Mouse (Mus musculus) CH12.LX (cell line): ENCODE measurements around the gene Rpp30. TPM values are rescaled to one million over a fixed set of nuclear protein-coding genes. Genes with fewer than 3 reads are reported as not detected.

Source experiments
- DNase-seq: peaks from one replicate; pipeline ENCODE4 v3.0.0-alpha.2; 2013; ENCODE audit errors: extremely low read depth
- H3K27ac ChIP-seq: 2 replicates; pipeline ENCODE4 v1.5.1; 2012; ENCODE audit warnings: low read depth, mild to moderate bottlenecking, control low read depth, moderate library complexity; ENCODE audit not compliant: insufficient read depth
- H3K27me3 ChIP-seq: replicated peaks from 2 replicates; pipeline ENCODE3; 2012; ENCODE audit warnings: inconsistent platforms
- H3K36me3 ChIP-seq, 2 experiments: replicated peaks in 1 of 2; 2 replicates each; pipeline versions ENCODE3 to v1.6.1; 2012; ENCODE audit warnings: inconsistent platforms in 1 of 2, low read length in 1 of 2, mild to moderate bottlenecking in 1 of 2, mixed read lengths in 1 of 2, moderate library complexity in 1 of 2; ENCODE audit not compliant: control insufficient read depth in 1 of 2, insufficient read depth in 1 of 2
- H3K4me1 ChIP-seq, 2 experiments: 2 replicates each; pipeline ENCODE4 v1.6.1; 2012; ENCODE audit warnings: inconsistent platforms in 1 of 2, moderate library complexity in 1 of 2; ENCODE audit not compliant: insufficient read depth in 2 of 2, control insufficient read depth in 1 of 2
- H3K4me2 ChIP-seq: 2 replicates; pipeline ENCODE4 v1.6.1; 2012; ENCODE audit warnings: low read depth, mild to moderate bottlenecking, control low read depth; ENCODE audit not compliant: poor library complexity, insufficient read depth, severe bottlenecking
- H3K4me3 ChIP-seq, 3 experiments: fragments of 150-350 bp in 1 of 3; sonication (generic) in 1 of 3; replicated peaks in 1 of 3; 2 replicates each; pipeline versions ENCODE3 to v1.5.1; 2011 to 2012; ENCODE audit warnings: low read depth in 2 of 3, low read length in 2 of 3, mild to moderate bottlenecking in 2 of 3, moderate library complexity in 2 of 3, control low read depth in 1 of 3, improper control_type of control experiment in 1 of 3, inconsistent platforms in 1 of 3, mixed read lengths in 1 of 3; ENCODE audit not compliant: poor library complexity in 1 of 3
- H3K79me2 ChIP-seq: replicated peaks from 2 replicates; pipeline ENCODE4 v1.6.1; 2012; ENCODE audit warnings: mild to moderate bottlenecking, moderate library complexity; ENCODE audit not compliant: control insufficient read depth, poor library complexity, insufficient read depth, severe bottlenecking; ENCODE audit errors: extremely low read depth
- H3K9ac ChIP-seq: 2 replicates; pipeline ENCODE4 v1.6.1; 2012; ENCODE audit warnings: low read depth, mild to moderate bottlenecking, control low read depth, moderate library complexity; ENCODE audit not compliant: insufficient read depth
- H3K9me3 ChIP-seq: replicated peaks from 2 replicates; pipeline ENCODE3; 2012; ENCODE audit warnings: low read length, inconsistent platforms, mixed read lengths
- BHLHE40 ChIP-seq: IDR thresholded peaks from 2 replicates; pipeline ENCODE4 v1.6.1; 2011; ENCODE audit warnings: mild to moderate bottlenecking, low read depth, low read length, improper control_type of control experiment
- CHD1 ChIP-seq: IDR thresholded peaks from 2 replicates; pipeline ENCODE4 v1.6.1; 2012; ENCODE audit warnings: low read depth, low read length, improper control_type of control experiment, inconsistent platforms
- E2F4 ChIP-seq: IDR thresholded peaks from 2 replicates; pipeline ENCODE4 v1.6.1; 2011; ENCODE audit warnings: low read depth, low read length, improper control_type of control experiment; ENCODE audit not compliant: insufficient replicate concordance
- EP300 ChIP-seq: IDR thresholded peaks from 2 replicates; pipeline ENCODE4 v1.6.1; 2011; ENCODE audit warnings: low read length, improper control_type of control experiment
- ETS1 ChIP-seq: conservative IDR thresholded peaks from 2 replicates; pipeline ENCODE4 v1.6.1; 2012; ENCODE audit warnings: low read depth, mild to moderate bottlenecking, inconsistent platforms, low read length, improper control_type of control experiment, moderate library complexity
- GABPA ChIP-seq: IDR thresholded peaks from 2 replicates; pipeline ENCODE4 v1.6.1; 2012; ENCODE audit warnings: low read depth, low read length, improper control_type of control experiment, inconsistent platforms; ENCODE audit not compliant: insufficient replicate concordance
- IRF4 ChIP-seq: IDR thresholded peaks from 2 replicates; pipeline ENCODE4 v1.6.1; 2014; ENCODE audit warnings: low read depth, mild to moderate bottlenecking, inconsistent platforms, low read length, improper control_type of control experiment
- JUN ChIP-seq: IDR thresholded peaks from 2 replicates; pipeline ENCODE4 v1.6.1; 2011; ENCODE audit warnings: low read depth, mild to moderate bottlenecking, low read length, improper control_type of control experiment, moderate library complexity; ENCODE audit not compliant: insufficient read depth
- KAT2A ChIP-seq: IDR thresholded peaks from 2 replicates; pipeline ENCODE4 v1.6.1; 2012; ENCODE audit warnings: low read length, improper control_type of control experiment, inconsistent platforms; ENCODE audit not compliant: insufficient replicate concordance
- MAFK ChIP-seq: IDR thresholded peaks from 2 replicates; pipeline ENCODE4 v1.6.1; 2011; ENCODE audit warnings: low read length, improper control_type of control experiment; ENCODE audit not compliant: insufficient replicate concordance
- MAX ChIP-seq: IDR thresholded peaks from 2 replicates; pipeline ENCODE4 v1.6.1; 2011; ENCODE audit warnings: low read length, improper control_type of control experiment
- MAZ ChIP-seq: IDR thresholded peaks from 2 replicates; pipeline ENCODE4 v1.6.1; 2012; ENCODE audit warnings: low read depth, mild to moderate bottlenecking, inconsistent platforms, low read length, improper control_type of control experiment, moderate library complexity
- NELFE ChIP-seq: IDR thresholded peaks from 2 replicates; pipeline ENCODE4 v1.6.1; 2011; ENCODE audit warnings: low read depth, low read length, improper control_type of control experiment
- NRF1 ChIP-seq: IDR thresholded peaks from 2 replicates; pipeline ENCODE4 v1.6.1; 2014; ENCODE audit warnings: low read depth, mild to moderate bottlenecking, inconsistent platforms, low read length, improper control_type of control experiment, moderate library complexity
- POLR2A ChIP-seq: IDR thresholded peaks from 2 replicates; pipeline ENCODE4 v1.6.1; 2011; ENCODE audit warnings: low read depth, mild to moderate bottlenecking, improper control_type of control experiment, low read length
- RAD21 ChIP-seq: IDR thresholded peaks from 2 replicates; pipeline ENCODE4 v1.6.1; 2011; ENCODE audit warnings: low read depth, mild to moderate bottlenecking, low read length, improper control_type of control experiment, moderate library complexity
- SIN3A ChIP-seq: IDR thresholded peaks from 2 replicates; pipeline ENCODE4 v1.6.1; 2012; ENCODE audit warnings: low read length, improper control_type of control experiment, inconsistent platforms
- TBP ChIP-seq: conservative IDR thresholded peaks from 2 replicates; pipeline ENCODE4 v1.6.1; 2011; ENCODE audit warnings: low read depth, low read length, improper control_type of control experiment
- USF1 ChIP-seq: IDR thresholded peaks from 2 replicates; pipeline ENCODE4 v1.6.1; 2014; ENCODE audit warnings: low read depth, mild to moderate bottlenecking, inconsistent platforms, low read length, improper control_type of control experiment
- USF2 ChIP-seq: conservative IDR thresholded peaks from 2 replicates; pipeline ENCODE4 v1.6.1; 2011; ENCODE audit warnings: low read depth, low read length, improper control_type of control experiment
- ZC3H11A ChIP-seq: IDR thresholded peaks from 2 replicates; pipeline ENCODE4 v1.6.1; 2012; ENCODE audit warnings: low read depth, mild to moderate bottlenecking, inconsistent platforms, low read length, improper control_type of control experiment
- dilution Hi-C: fragments of 300-500 bp; cut with MboI; formaldehyde crosslinking; loops from 2 replicates; pipeline ENCODE4 v1.14.3; 2020; ENCODE audit warnings: low sequenced_read_pairs; ENCODE audit not compliant: extremely low pct_unique_long_range_greater_than_20kb, extremely low pct_ligation_motif_present
- in situ Hi-C: fragments of 300-500 bp; cut with MboI; formaldehyde crosslinking; loops from 3 replicates; pipeline ENCODE4 v1.14.3; 2019; ENCODE audit warnings: low sequenced_read_pairs, low pct_ligation_motif_present, low pct_unique_long_range_greater_than_20kb, mixed read lengths
- polyA plus RNA-seq: library from polyadenylated mRNA; unstranded; fragments of >175 nt; gene quantifications from 2 replicates; pipeline ENCODE4 v1.2.1, GENCODE M21; 2012; ENCODE audit warnings: low read depth; ENCODE audit not compliant: insufficient read length
- total RNA-seq, 2 experiments: library from RNA; depleted of rRNA; stranded (reverse); fragments of 300-350 nt in 1 of 2; fragments of >200 nt in 1 of 2; gene quantifications; 2 replicates each; pipeline ENCODE4 v1.2.3; 2012 to 2014

The Rpp30 gene
- total and polyA plus RNA-seq, 3 experiments = 32.7 to 120 (median 102) TPM

DNA sequence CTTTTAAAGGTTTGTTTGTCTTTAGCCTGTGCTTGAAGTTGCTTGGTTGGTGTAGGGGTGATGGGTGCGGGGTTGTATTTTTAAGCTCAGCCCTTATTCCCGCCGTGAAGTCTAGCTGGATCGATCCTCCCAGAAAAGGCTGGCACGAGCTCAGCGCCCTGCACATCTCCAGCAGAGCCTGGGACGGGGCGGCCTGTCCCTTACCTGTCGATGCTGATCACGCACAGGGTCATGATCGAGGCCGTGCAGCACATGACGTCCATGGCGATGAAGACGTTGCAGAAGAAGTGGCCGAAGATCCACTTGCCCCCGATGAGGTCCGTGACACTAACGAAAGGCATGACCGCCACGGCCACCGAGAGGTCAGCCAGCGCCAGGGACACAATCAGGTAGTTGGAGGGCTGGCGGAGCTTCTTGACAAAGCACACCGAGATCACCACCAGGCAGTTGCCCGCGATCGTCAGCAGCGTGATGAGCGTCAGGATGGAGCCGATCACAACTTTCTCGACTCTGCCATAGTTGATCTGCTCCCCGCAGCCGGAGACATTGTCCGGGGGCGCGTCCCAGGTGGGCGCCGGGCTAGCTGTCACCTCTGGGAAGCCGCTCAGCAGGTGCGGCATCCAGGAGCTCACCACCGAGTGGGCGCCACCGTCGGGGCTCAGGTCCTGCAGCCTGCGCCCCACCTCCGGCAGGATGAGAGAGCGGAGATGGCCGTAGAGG, 26.9 kb upstream of the Rpp30 start:
- no peaks in the 10 kb centered on the region for H3K36me3 ChIP-seq
- in situ Hi-C loops (no loop called here), dilution Hi-C loops (no loop called here)
- no peak overlapping the region for H3K4me3 ChIP-seq
- no peaks in the 10 kb centered on the region for H3K79me2 ChIP-seq
- H3K27me3 ChIP-seq = no peaks in the 10 kb centered on the region
- H3K9ac ChIP-seq = no peak overlapping the region
- no peak overlapping the region for H3K27ac ChIP-seq
- no peak for TF ChIP-seq CHD1
- TF ChIP-seq IRF4 = no peak
- no peak for TF ChIP-seq RAD21
- TF ChIP-seq ETS1 = no peak
- TF ChIP-seq E2F4 = no peak
- TF ChIP-seq EP300 = no peak
- H3K4me1 ChIP-seq = no peaks in the 10 kb centered on the region
- peaks cover 8% of the 10 kb centered on the region for H3K9me3 ChIP-seq
- no peak for DNase-seq
- no peak overlapping the region for H3K4me2 ChIP-seq

DNA sequence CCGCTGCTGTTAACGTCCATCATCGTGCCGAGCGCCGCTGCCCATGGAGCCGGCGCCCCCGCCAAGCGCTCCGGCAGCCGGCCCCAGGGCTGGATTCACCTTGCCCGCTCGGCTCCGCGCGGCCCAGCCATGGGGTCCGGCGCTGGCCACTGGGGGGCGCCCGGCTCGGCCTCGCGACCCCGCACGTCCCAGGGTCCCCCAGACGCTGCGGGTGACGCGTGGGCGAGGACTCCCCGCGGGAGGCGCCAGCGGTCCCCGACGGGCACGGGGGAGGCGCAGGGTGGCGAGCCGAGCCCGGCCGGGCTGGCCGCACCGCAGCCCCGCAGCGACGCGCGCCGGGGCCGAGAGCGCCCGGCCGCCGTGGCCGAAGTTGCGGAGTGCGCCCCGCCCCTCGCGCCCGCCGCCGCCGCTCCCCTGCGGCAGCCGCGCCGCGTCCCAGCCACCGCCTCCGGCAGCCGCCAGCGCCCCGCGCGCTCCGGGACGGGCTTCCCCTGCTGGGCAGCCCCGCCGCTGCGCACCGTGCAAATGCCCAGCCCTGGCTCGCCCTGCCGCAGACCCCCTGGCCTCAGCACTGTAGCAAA, 26.2 kb upstream of the Rpp30 start, which contains the start of gene Htr7:
Htr7 (minus strand) TSS at position 277 of the 581 bp plus-strand sequence.
- DNase-seq = no peak
- Histone ChIP-seq H3K9me3 (peaks cover 8% of the 10 kb centered on the region), H3K9ac (no peak within 1 kb of the TSS), H3K27ac (no peak within 1 kb of the TSS), H3K4me2 (no peak within 1 kb of the TSS), H3K79me2 (no peaks in the 10 kb centered on the region), H3K36me3 (no peaks in the 10 kb centered on the region), H3K4me3 (no peak within 1 kb of the TSS), H3K4me1 (no peaks in the 10 kb centered on the region), H3K27me3 (no peaks in the 10 kb centered on the region)
- in situ Hi-C loops (no loop called here), dilution Hi-C loops (no loop called here)
- TF ChIP-seq ETS1 (no peak), USF2 (no peak), SIN3A (no peak), E2F4 (no peak), CHD1 (no peak), MAX (no peak), KAT2A (no peak), NRF1 (no peak), USF1 (no peak), JUN (no peak), BHLHE40 (no peak), POLR2A (no peak), ZC3H11A (no peak), IRF4 (no peak), TBP (no peak), MAZ (no peak), NELFE (no peak), GABPA (no peak), MAFK (no peak)
